Mouse (Mus musculus) kidney, adult 8-10 months (tissue): ENCODE measurements around the gene Wwox.

ENCODE experiments used
- DNase-seq, 2 experiments: peaks; one replicate each; pipeline ENCODE4 v3.0.0; 2022

The Wwox gene

GRCm38 (mm10) chr8:114548837-114549236 lies 109.4 kb downstream of the Wwox start:
- DNase-seq, result no peak

GRCm38 (mm10) chr8:114550029-114550428 lies 110.6 kb downstream of the Wwox start:
- DNase-seq, result peak; percentile 29 to 55

GRCm38 (mm10) chr8:114552606-114553005 lies 113.2 kb downstream of the Wwox start:
- DNase-seq, result no peak

GRCm38 (mm10) chr8:114554966-114555365 lies 115.5 kb downstream of the Wwox start:
- no peak for DNase-seq

GRCm38 (mm10) chr8:114555491-114556202 lies 116.2 kb downstream of the Wwox start:
- no peak for DNase-seq

- DNase-seq, result no peak
Observed at GRCm38 (mm10) chr8:114561191-114561590, 121.7 kb downstream of the Wwox start.

- DNase-seq, result no peak
Observed at GRCm38 (mm10) chr8:114562486-114562885, 123.0 kb downstream of the Wwox start.

GRCm38 (mm10) chr8:114563361-114563760 lies 123.9 kb downstream of the Wwox start:
- DNase-seq, result no peak

- peak; percentile 56 to 67 for DNase-seq
Observed at GRCm38 (mm10) chr8:114564036-114564435, 124.6 kb downstream of the Wwox start.

GRCm38 (mm10) chr8:114568531-114569166 lies 129.2 kb downstream of the Wwox start:
- peak; percentile 78 to 79 for DNase-seq

GRCm38 (mm10) chr8:114573014-114573746 lies 133.7 kb downstream of the Wwox start:
- no peak for DNase-seq

- DNase-seq, result no peak
Observed at GRCm38 (mm10) chr8:114573747-114574093, 134.3 kb downstream of the Wwox start.

- no peak for DNase-seq
Observed at GRCm38 (mm10) chr8:114579292-114579691, 139.8 kb downstream of the Wwox start.

- DNase-seq, result no peak
Observed at GRCm38 (mm10) chr8:114580684-114581083, 141.2 kb downstream of the Wwox start.

- DNase-seq, result no peak
Observed at GRCm38 (mm10) chr8:114590336-114590867, 150.9 kb downstream of the Wwox start.

- DNase-seq, result peak in 1 of 2 experiments; percentile 8
Observed at GRCm38 (mm10) chr8:114591296-114592280, 152.1 kb downstream of the Wwox start.

GRCm38 (mm10) chr8:114593424-114594157 lies 154.1 kb downstream of the Wwox start:
- DNase-seq, result peak; percentile 24 to 47

- DNase-seq, result no peak
Observed at GRCm38 (mm10) chr8:114594811-114595210, 155.4 kb downstream of the Wwox start.

GRCm38 (mm10) chr8:114599555-114599954 lies 160.1 kb downstream of the Wwox start:
- DNase-seq, result no peak

GRCm38 (mm10) chr8:114600196-114600595 lies 160.7 kb downstream of the Wwox start:
- no peak for DNase-seq

- no peak for DNase-seq
Observed at GRCm38 (mm10) chr8:114603046-114603445, 163.6 kb downstream of the Wwox start.

- DNase-seq, result peak; percentile 12 to 13
Observed at GRCm38 (mm10) chr8:114603561-114603960, 164.1 kb downstream of the Wwox start.
